Mouse (Mus musculus) spleen, embryonic (tissue): ENCODE measurements around the gene Ifna16.

Source experiments
- CTCF ChIA-PET: fragments of 350-600 bp; sonication (Branson Sonifier 250); formaldehyde crosslinking; loops from one replicate; lab custom pipeline; 2022; lab: Charles Lee

The Ifna16 gene

GRCm38 (mm10) chr4:88676824-88677223 is at the start of gene Ifna16:
Gene Ifna16 (minus strand): TSS chr4:88676924.
- CTCF ChIA-PET, result no interaction called here

GRCm38 (mm10) chr4:88723497-88724090 is 46.9 kb upstream of the Ifna16 start:
- CTCF ChIA-PET, result interaction anchor here (0.6 kb wide), 3 partner anchors 17 to 174 kb away, joined by 3 to 6 read pairs (median 3); no protein-coding TSS in a partner anchor

GRCm38 (mm10) chr4:88721791-88722721 is 45.3 kb upstream of the Ifna16 start, which contains the start of the genes Gm26566 and Klhl9:
Gene Gm26566 (plus strand): TSS chr4:88721805.
Gene Klhl9 (minus strand): TSS chr4:88722465.
- CTCF ChIA-PET, result interaction anchor here (0.7 kb wide), 1 partner anchor 35 kb away, joined by 3 read pairs; no protein-coding TSS in a partner anchor

- CTCF ChIA-PET, result no interaction called here
These were observed 42.0 kb upstream of the Ifna16 start for GRCm38 (mm10) chr4:88718715-88719114.

GRCm38 (mm10) chr4:88715059-88715458 is 38.3 kb upstream of the Ifna16 start:
- CTCF ChIA-PET, result no interaction called here

- CTCF ChIA-PET, result interaction anchor here (0.6 kb wide), 1 partner anchor 156 kb away, joined by 4 read pairs; no protein-coding TSS in a partner anchor
These were observed 37.6 kb upstream of the Ifna16 start for GRCm38 (mm10) chr4:88714281-88714680.

GRCm38 (mm10) chr4:88707128-88707826 is 30.6 kb upstream of the Ifna16 start:
- CTCF ChIA-PET, result interaction anchor here (0.6 to 1.0 kb wide), 4 partner anchors 12 to 194 kb away, joined by 3 to 4 read pairs (median 3); no protein-coding TSS in a partner anchor

- CTCF ChIA-PET, result interaction anchor here (1.0 kb wide), 1 partner anchor 15 kb away, joined by 3 read pairs; no protein-coding TSS in a partner anchor
These were observed 29.2 kb upstream of the Ifna16 start for GRCm38 (mm10) chr4:88705924-88706323.

- CTCF ChIA-PET, result no interaction called here
These were observed 22.6 kb upstream of the Ifna16 start for GRCm38 (mm10) chr4:88699301-88699700.

- CTCF ChIA-PET, result interaction anchor here (0.9 kb wide), 1 partner anchor 58 kb away, joined by 5 read pairs; no protein-coding TSS in a partner anchor
These were observed 22.1 kb upstream of the Ifna16 start for GRCm38 (mm10) chr4:88698781-88699180.

GRCm38 (mm10) chr4:88697753-88698152 is 21.0 kb upstream of the Ifna16 start:
- CTCF ChIA-PET, result interaction anchor here (0.9 kb wide), 1 partner anchor 57 kb away, joined by 5 read pairs; no protein-coding TSS in a partner anchor

GRCm38 (mm10) chr4:88697108-88697507 is 20.4 kb upstream of the Ifna16 start:
- CTCF ChIA-PET, result interaction anchor here (0.9 to 1.6 kb wide), 3 partner anchors 23 to 171 kb away, joined by 3 to 11 read pairs (median 3); no protein-coding TSS in a partner anchor

- CTCF ChIA-PET, result interaction anchor here (0.9 to 1.6 kb wide), 4 partner anchors 9 to 171 kb away, joined by 3 to 11 read pairs (median 4); no protein-coding TSS in a partner anchor
These were observed 19.6 kb upstream of the Ifna16 start for GRCm38 (mm10) chr4:88696237-88696884.

GRCm38 (mm10) chr4:88693392-88693791 is 16.7 kb upstream of the Ifna16 start:
- CTCF ChIA-PET, result no interaction called here

GRCm38 (mm10) chr4:88692537-88692936 is 15.8 kb upstream of the Ifna16 start:
- CTCF ChIA-PET, result no interaction called here

- CTCF ChIA-PET, result no interaction called here
These were observed 14.5 kb upstream of the Ifna16 start, which contains the start of gene Ifnab for GRCm38 (mm10) chr4:88691259-88691658. Gene Ifnab (minus strand): TSS chr4:88691359.

GRCm38 (mm10) chr4:88683812-88684211 is 7.1 kb upstream of the Ifna16 start, which contains the start of gene Ifna2:
Gene Ifna2 (minus strand): TSS chr4:88683912.
- CTCF ChIA-PET, result no interaction called here

- CTCF ChIA-PET, result no interaction called here
These were observed 4.6 kb upstream of the Ifna16 start for GRCm38 (mm10) chr4:88681353-88681752.

GRCm38 (mm10) chr4:88680362-88680761 is 3.6 kb upstream of the Ifna16 start:
- CTCF ChIA-PET, result no interaction called here

GRCm38 (mm10) chr4:88655461-88655860 is 21.3 kb downstream of the Ifna16 start:
- CTCF ChIA-PET, result no interaction called here
